Mouse (Mus musculus) embryo, embryonic 11.5 days (tissue): Measurements from ENCODE around the gene Abhd16a.
"Not testable (repeated sequence)": the region's sequence is repeated elsewhere in the genome, so short reads cannot be mapped to it uniquely, and the experiment has no call there.

ENCODE experiments used
- DNase-seq: peaks from one replicate; pipeline ENCODE4 v3.0.0-alpha.2; 2012; ENCODE audit warnings: low read depth, low spot score

Gene Abhd16a

GRCm38 (mm10) chr17:35121143-35121799 lies 32.2 kb downstream of the Abhd16a start, which contains the start of gene Gpank1:
Gene Gpank1 (plus strand): TSS chr17:35121455.
- DNase-seq, result peak; percentile 98

DNA sequence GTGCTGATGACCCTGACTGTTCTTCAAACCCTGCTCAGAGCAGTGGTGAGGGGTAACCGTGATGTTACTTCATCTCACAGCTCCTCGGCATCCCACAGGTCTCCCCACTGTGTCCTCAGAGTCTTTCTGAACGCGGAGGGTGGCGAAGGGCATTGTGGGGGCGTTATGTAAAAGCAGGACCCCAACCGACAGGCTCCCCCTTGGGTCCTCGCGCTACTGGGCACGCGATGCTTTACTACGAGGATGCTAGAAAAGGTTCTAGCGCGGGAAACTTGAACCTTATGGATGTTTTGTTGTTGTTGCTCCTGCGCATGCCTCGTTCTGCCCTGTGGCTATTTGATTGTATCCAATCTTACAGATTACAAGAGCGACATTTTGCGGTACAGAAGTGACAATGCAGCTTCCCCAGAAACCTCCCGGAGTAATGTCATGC lies 32.8 kb downstream of the Abhd16a start, which contains the start of gene Csnk2b:
Gene Csnk2b, minus strand, starts transcription at position 183 of the 433 bp plus-strand sequence.
- DNase-seq, result peak; percentile 44

DNA sequence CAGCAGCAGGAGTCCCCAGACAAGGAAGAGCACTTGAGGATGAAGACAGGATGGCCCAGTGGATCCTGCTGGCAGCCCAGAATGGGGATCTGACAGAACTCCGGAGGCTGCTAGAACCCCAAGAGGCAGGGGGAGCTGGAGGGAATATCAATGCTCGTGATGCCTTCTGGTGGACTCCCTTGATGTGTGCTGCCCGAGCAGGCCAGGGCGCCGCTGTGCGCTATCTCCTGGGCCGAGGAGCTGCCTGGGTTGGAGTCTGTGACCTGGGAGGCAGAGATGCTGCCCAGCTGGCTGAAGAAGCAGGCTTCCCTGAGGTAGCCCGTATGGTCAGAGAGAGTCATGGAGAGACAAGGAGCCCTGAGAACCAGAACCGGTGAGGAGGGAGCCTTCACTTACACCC lies 34.2 kb downstream of the Abhd16a start:
- DNase-seq, result not testable (repeated sequence)

- DNase-seq, result not testable (repeated sequence)
Observed at GRCm38 (mm10) chr17:35124261-35124896, 35.3 kb downstream of the Abhd16a start.

GRCm38 (mm10) chr17:35125081-35125480 lies 36.0 kb downstream of the Abhd16a start:
- DNase-seq, result no peak

GRCm38 (mm10) chr17:35125578-35125977 lies 36.5 kb downstream of the Abhd16a start:
- DNase-seq, result no peak

GRCm38 (mm10) chr17:35126206-35126611 lies 37.1 kb downstream of the Abhd16a start, which contains the start of gene D17H6S53E:
Gene D17H6S53E (plus strand): TSS chr17:35126373.
- peak; percentile 45 for DNase-seq

DNA sequence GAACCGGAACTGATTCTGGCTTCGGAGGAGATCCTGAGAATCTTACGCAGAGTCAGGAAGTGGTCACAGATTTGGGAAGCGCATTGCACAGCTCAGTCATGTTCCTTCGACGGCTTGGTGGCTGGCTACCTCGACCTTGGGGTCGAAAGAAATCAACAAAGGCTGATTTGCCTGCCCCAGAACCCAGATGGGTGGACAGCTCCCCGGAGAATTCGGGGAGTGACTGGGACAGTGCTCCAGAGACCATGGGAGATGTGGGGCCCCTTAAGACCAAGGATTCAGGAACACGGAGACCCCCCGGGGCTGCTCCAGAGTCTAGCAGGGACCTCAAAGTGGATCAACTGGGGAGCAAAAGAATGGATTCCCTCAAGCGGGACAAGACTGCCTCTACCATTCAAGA lies 38.0 kb downstream of the Abhd16a start:
- DNase-seq, result no peak

DNA sequence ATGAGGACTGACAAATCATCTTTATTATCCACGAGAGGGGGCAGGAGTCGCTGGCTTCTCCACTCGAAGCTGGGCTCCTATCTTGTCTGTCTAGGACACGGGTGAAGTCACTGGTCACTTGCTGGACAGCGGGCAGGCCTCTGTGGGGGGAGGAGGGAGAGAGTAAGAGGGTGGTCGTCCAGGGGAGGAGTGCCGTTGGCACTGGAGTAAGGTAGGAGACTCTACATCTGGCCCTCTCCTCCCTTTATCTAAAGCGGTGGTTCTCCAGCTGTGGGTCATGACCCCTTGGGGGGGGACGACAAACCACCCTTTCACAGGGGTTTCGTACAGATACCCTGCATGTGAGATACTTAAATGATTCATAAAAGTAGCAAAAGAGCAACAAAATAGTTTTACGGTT lies 39.9 kb downstream of the Abhd16a start:
- DNase-seq, result no peak

DNA sequence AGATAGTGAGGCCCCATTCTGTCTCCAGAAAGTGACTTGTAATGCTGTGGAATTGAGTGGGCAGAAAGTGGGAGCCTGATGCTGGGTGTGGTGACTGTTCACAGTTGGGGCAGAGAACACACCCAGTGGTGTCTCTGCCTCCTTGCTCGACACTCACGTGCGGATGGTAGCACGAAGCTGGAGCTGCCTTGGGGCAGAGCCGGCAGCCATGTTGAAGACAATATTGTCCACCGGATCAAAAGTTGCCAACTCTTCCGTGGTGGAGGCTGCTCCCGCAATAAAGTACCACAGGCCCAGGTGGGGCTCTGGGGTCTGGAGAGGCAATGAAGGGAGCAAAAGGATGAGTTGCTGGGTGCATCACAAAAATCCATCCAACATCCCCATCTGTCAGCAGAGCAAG lies 42.0 kb downstream of the Abhd16a start:
- DNase-seq, result no peak

DNA sequence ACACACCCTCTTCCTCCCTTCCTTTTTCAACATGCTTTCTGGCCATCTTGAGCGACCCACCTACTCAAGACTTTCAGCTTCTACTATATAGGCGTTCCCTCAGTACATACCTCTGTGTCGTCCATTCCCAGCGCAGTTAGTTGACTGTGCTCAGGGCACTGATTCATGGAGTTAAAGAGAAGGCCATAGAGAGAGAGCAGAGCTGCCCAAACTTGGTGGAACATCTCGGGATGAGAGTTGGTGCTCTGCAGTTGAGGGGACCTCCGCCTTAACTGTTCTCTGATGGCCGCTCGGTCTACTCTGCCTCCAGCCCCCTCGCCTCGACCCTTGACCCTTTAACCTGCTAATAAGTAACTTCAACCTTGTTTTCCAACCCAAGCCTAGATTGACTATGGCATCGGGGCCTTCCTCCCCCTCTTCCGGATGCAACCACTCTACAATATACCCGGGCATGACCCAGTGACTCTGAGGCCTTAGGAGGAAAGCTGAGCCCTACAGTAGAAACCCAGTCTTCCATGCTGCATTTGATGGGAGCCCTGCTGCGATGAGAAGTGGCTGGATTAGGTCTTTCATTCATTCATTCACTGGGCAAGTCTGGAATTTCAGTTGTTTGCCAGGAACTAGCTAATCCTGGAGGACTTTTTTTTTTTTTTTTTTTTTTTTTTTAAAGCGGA lies 42.6 kb downstream of the Abhd16a start, which contains the start of gene Apom:
Gene Apom, minus strand, starts transcription at position 551 of the 674 bp plus-strand sequence.
- DNase-seq, result no peak

GRCm38 (mm10) chr17:35132174-35132560 lies 43.1 kb downstream of the Abhd16a start:
- DNase-seq, result no peak

- DNase-seq, result no peak
Observed at GRCm38 (mm10) chr17:35133517-35133916, 44.5 kb downstream of the Abhd16a start.

DNA sequence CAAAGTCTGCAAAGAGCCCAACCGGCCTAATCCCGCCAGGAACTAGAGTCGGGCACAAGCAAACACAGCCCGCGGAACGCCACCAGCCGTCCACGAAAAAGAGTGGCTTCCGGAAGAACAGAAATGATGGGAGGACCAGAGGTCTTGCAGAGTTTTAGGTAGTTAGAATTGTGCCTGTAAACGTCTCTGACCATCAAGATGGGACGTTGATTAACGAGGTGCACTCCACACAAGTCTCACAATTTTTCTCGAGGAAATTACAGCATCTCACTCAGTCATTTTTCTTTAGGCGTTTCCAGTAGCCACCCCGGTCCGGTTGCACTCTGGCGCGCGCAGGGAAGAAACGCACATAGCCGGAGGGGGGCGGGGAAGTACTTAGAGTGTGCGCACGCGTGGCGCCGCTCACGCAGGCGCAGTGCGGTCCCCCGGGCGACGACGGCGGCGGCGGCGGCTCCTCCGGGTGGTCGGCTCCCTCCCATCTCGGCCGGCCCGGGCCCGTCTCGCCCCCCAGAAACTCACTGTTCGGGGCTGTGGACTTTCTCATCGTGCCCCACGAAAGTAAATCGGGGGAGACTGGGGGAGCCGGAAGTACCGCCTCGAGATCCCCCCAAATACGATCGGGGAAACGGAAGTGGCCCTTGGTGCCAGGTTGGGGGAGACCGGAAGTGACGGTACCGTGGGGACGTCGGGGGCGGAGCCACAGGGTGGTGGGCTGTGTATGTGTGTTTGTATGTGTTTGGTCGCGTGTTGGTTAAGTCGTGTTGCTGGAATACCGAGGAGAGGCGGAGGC lies 45.9 kb downstream of the Abhd16a start, which contains the start of gene Bag6:
Gene Bag6, plus strand, starts transcription at position 378 of the 790 bp plus-strand sequence.
- DNase-seq, result peak; percentile 92

GRCm38 (mm10) chr17:35135591-35136320 lies 46.7 kb downstream of the Abhd16a start:
- no peak for DNase-seq

GRCm38 (mm10) chr17:35139269-35139668 lies 50.2 kb downstream of the Abhd16a start:
- no peak for DNase-seq

- DNase-seq, result no peak
Observed at GRCm38 (mm10) chr17:35140490-35140996, 51.5 kb downstream of the Abhd16a start.

- DNase-seq, result no peak
Observed at GRCm38 (mm10) chr17:35141971-35142370, 52.9 kb downstream of the Abhd16a start.

DNA sequence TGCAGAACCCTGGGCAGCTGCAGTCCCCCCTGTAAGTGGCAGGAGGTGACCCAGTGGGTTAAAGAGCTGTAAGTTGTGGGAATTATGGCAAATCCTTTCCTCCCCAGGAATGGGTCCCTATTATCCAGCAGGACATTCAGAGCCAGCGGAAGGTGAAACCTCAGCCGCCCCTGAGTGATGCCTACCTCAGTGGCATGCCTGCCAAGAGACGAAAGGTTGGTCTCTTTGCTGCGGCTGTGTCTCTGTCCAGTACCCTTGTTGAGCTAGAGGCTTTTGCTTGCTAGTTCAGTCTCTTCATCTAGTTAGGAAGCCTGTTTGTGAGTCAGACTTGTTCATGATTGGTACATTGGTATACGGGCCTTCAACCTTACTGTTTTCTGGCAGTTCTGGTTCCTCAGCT lies 57.1 kb downstream of the Abhd16a start:
- no peak for DNase-seq

DNA sequence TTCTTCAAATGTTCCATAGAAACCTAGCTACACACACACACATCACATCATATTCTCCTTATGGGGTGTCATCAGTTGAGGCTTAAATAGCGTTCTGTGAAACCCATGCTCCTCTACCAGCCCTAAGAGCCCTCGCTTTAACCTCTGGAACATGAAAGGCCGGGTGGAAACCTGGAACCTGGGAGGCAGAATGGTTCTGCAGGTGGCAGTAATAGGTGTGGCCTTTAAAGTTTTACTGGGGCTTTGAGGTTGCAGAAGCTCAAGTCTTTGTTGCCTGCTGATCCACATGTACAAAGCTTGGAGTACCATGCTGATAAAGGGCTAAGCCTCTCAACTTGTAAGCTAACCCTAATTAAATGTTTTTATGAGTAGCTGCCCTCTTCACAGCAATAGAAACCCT lies 58.3 kb downstream of the Abhd16a start:
- DNase-seq, result no peak
